Mouse (Mus musculus) R1 (cell line): ENCODE data around the gene Tead1.

Source experiments
- DNase-seq: peaks from one replicate; pipeline ENCODE4 v3.0.0-alpha.2; 2018; ENCODE audit warnings: low read depth, low spot score

Tead1 gene

DNA sequence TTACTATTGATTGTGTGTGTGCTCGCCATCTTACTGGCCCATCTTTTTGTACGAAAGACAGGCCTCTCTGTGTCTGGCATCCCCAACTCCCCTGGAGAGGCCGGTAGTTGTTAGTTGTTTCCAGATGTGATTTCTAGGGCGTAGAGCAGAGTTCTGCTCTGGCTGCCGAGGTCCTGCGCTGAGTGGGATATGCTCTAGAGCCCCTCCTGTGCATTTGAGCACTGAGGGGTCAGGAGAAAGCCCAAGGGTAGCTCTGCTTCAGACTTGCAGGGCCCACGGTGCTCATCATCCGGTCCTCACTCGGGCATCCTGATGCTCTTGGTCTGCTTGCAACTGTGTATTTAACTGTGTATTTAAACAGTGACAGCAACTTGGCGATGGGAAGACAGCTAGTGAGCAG lies 7.5 kb downstream of the Tead1 start:
- DNase-seq: no peak

GRCm38 (mm10) chr7:112688425-112689001 lies 9.4 kb downstream of the Tead1 start:
- DNase-seq: peak; percentile 99

DNA sequence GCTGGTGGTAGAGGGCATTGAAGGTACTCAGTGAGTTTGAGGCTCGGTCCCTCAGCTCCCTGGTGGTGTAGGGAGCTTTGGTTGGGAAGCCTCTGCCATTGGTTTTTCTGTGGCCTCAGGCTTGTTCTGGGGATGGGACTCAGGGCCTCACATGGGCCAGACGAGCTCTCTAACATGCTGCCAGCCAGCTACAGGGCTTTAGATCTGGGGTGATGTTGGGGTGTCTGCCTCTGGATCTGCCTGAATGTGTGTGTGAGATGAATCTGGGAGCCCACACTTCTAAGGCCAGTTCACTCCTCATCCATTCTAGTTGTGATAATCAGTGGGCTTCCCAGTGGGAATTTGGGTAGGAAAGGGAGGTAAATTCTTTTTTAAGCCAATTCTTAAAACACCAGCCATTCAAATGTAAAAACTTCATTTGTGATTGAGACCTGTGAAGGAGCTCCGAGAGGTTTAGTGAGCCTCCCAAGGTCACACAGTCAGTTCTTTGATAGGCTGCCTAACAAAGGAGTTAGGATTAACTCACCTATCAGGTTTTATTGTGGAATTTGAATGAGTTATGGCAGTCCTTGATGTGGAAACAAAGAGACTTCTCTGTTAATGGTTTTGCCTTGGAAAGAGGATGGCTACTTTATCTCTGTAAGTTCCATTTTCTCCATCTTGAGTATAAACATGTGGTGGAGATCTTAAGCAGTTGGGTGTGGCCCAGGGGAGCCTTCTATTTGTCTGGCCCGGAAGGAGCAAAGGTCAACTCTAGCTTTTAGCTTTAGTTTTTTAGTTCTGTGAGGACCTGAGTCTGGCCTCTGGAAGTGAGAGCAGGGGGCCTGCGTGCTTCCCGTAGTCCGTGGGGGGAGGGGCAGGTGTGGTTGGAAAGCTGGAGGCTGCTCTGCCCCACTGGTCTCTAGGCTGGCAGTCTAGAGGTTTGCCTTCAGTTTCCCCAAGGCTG lies 12.0 kb downstream of the Tead1 start:
- DNase-seq: peak; percentile 99

DNA sequence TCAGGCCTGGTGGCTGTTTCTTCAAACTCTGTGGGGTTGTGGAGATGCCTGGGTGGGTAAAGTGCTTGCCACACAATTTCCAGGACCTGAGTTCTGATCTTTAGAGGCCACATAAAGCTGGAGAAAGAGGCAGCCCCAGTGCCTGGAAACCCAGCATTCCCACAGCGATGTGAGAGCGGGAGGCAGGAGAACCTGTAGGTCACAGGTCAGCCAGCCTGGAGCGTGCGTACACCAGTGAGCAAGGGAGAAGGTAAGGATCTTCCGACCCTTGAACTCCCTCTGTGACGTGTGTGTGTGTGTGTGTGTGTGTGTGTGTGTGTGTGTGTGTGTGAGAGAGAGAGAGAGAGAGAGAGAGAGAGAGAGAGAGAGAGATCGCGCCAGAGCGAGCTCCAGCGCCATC lies 14.4 kb downstream of the Tead1 start:
- DNase-seq: no peak

DNA sequence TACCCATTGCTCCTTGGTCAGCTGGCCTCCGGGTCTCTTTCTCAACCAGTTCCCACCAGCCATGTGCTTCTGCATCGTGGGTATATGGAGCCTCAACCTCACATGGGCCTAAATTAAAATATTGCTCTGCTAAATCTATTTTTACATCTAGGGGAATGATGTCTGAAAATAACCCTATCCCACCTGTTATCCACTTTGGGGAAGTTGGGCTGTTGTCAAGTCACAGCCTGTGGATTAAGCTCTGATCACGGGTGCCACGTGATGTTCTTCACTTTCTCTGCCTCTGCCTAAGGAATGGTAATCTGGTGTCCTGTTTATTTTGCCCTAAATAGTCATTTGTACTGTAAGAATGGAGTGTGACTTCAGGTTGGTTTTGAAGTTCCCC lies 17.7 kb downstream of the Tead1 start:
- no peak for DNase-seq

- no peak for DNase-seq
Observed at GRCm38 (mm10) chr7:112697162-112697841, 18.2 kb downstream of the Tead1 start.

DNA sequence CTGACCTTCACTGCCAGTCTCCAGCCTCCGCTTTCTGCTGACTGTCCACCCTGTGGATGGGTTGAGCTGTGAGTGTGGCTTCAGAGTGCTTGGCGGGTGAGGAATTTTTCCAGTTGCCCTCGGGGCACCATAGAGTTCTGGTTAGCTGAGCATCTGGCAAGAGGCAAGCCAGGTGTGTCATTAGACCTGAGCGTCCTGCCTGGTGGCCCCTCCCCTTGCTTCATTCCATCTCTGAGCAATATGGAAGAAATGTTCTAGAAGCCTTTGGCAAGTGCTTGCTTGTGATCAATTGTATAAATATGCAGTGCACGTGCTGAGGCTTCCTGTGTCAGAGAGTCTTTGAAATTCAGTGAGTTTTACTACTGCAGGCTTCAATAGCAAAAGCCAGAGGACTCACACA lies 21.0 kb downstream of the Tead1 start:
- peak; percentile 59 for DNase-seq

DNA sequence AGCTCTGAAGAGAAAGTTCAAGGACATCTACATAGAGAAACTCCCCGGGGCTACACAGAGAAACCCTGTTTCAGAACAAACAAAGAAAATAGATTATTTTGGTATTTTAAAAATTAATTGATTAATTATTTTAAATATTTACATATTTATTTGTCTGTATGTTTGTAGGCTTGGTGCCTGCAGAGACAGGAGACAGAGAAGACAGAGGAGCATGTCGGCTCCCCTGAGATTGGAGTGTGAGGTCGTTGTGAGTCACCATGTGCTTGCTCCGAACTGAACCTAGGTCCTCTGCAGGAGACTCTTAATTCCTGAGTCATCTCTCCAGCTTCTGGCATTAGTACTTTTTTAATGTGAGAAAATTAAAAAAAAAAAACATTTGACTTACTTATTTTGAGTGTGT lies 24.2 kb downstream of the Tead1 start:
- DNase-seq: no peak

- no peak for DNase-seq
Observed at GRCm38 (mm10) chr7:112705870-112706269, 26.8 kb downstream of the Tead1 start.

DNA sequence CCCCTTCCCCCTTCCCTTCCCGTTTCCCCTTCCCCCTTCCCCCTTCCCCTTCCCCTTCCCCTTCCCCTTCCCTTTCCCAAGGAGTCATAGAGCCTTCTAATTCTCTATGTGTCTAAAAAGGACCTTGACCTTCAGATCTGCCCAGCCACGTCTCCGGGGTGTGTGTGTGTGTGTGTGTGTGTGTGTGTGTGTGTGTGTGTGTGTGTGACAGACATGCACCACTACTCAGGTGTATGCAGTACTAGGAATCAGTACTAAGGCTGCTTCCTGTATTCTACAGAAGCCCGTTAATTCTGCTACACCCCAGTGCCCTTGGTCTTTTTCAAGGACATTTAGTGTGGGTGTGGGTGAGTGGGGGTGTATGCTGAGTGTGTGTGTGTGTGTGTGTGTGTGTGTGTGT lies 27.6 kb downstream of the Tead1 start:
- no peak for DNase-seq

- no peak for DNase-seq
Observed at GRCm38 (mm10) chr7:112710409-112711107, 31.4 kb downstream of the Tead1 start.

DNA sequence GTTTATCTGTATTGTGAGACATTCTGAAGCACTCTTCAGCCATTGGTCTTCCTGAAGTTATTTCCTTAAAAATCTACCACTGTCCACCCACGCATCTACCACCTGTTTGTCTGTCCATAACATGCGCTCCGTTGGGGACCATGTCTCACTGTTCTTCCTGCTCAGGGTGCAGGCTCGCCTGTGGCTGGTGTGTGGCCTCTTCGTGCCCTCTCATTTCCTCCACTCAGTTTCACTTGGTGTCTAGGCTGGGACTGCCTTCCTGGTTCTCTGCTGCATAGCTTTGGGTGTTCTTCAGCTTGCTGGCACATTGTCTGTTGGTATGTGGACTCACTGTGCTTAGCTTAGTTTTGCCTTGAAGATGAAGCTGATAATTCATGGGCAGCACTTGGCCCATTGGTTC lies 32.9 kb downstream of the Tead1 start:
- no peak for DNase-seq

- DNase-seq: no peak
Observed at GRCm38 (mm10) chr7:112713509-112713908, 34.4 kb downstream of the Tead1 start.

- DNase-seq: no peak
Observed at GRCm38 (mm10) chr7:112714783-112715182, 35.7 kb downstream of the Tead1 start.

DNA sequence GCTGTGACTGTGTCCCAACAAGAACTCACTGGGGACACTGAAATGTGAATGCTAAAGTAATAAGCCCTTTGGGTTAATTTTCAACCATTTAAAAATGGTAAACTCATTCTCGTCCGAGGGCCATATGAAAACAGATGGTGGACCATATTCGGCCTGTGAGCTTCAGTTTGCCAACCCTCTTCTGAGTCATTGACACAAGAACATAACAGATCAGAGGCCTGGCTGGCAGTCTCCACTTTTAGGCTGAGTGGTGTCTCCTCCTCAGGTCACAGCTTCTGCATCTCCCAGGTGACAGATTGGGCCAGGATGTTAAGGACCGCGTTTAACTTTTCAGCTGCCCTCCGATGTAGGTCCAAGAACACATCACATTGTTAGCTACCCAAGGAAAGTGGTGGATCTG lies 37.6 kb downstream of the Tead1 start:
- DNase-seq: no peak

DNA sequence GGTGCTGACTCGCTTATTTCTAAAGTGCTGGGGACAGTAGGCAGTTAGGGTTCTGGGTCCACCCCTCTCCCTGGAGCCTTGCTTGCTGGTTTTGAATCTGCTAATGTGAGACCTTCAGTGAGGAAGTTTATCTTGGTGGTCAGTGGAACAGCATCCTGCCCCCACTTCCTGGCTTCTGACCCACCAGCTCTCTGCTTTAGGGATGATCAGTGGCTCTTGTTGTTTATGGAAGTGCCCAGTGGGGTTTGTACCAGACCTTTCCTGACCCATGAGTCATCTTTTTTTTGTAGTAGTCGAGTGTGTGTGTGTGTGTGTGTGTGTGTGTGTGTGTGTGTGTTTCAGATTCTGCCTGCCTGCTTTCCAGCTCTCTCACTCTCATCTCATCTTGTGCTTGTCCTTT lies 38.6 kb downstream of the Tead1 start:
- DNase-seq: no peak

DNA sequence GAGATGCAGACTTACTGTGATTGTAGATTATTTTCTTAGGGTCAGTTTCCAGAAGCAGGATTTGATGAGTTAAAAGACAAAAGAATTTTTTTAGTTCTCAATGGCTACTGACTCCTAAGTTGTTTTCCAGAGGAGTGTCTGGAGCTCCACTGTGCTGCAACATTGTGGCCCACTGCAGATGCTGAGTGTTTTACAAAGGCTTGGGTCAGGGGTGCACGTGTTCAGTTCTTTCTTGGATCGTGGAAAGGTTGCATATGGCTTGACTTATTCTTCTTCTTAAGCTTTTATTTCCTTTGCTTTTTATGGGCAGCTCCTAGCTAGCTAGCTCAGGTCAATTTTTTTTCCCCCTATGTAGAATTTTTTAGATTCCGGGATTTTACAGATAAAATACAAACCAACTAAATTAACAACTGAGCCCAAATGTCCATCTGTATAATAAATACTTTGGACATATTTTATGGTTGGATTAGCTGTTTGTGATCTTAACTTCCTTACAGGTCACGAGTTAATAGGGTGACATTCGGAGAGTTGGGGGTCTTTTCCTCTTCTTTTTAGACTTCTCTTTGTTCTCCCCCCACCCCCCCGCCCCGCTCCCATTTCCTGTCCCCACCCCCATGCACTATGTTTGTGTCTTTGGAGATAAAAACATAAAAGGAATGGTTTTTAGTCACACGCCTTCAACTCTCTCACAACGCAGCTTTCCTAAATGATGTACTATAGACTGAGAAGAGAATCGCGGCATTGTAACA lies 40.5 kb downstream of the Tead1 start:
- no peak for DNase-seq

DNA sequence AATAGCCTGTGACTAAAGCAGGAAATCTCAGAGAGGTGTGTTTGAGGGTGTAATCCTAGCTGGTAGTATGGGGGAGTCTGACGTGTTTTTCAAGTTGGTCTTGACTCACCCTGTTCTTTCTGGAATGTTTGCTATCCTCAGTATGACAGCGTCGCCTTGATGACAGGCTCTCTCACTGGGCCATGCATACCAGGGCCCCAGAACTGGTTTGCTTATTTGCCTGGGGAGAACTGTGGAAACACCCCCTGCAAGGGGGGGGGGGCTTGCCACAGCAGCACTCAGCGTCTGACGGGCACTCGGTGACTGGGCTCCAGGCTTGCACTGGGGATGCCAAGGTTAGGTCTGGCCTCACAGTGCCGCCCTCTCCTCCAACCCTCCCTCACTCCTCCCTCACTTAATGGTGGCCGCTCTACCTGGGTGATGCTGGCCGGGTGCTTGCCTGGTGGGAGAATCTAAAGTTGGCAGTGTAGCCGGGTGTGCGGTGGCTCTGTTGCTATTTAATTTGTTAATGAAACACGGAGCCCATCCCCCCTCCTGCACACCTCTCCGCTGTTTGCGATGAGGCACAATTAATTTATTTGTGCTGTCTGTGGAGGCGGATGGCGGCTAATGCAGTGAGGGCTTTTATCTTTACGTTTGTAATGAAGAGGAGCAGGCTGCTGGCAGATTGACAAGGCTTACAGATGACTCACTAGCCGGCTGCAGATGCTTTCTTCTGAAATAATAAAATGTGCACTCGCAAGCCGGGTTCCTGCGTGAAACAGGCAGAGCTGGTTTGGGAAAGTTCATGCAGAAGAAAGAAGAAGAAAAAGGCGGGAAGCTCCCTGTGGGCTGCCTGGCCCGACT lies 41.2 kb downstream of the Tead1 start:
- peak; percentile 57 for DNase-seq

DNA sequence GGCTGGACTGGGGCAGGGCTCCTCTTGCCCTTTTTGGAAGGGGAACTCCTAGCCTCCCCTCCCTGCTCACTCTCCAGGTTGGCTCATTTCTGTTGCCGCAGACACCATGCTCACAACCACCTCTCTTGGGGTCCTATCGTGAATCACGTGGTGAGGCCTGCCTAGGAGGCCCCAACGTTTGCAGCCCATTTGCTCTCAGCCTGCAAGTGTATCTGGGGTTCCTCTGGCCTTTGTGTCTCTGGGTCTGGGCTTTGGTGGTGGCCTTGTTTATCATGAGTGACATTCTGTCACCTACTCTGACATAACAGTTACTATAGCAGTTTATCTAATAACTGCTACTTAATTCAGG lies 41.8 kb downstream of the Tead1 start:
- DNase-seq: no peak

GRCm38 (mm10) chr7:112721859-112722258 lies 42.7 kb downstream of the Tead1 start:
- no peak for DNase-seq

- DNase-seq: no peak
Observed at GRCm38 (mm10) chr7:112728399-112728798, 49.3 kb downstream of the Tead1 start.
